Mouse (Mus musculus): ENCODE measurements at regions not wholly inside any gene's neighbourhood (a gene's known extent, or its start where the extent isn't known, plus 50 kb on each side); places are given as distances from the start of the nearest gene placed in this dataset.

GRCm38 (mm10) chr7:95699506-95699905, 471.5 kb upstream of the Tenm4 start:
- no peaks in the 10 kb centered on the region for H3K27me3 ChIP-seq
- H3K9me3 ChIP-seq = no peaks in the 10 kb centered on the region
- 50% methylated on average over 9 of the region's 9 CpGs for WGBS
- no peaks in the 10 kb centered on the region; the same call in none of the 2 replicates for H3K4me1 ChIP-seq (replicated peaks)
- no peak overlapping the region for H3K4me2 ChIP-seq
- H3K4me3 ChIP-seq = no peak overlapping the region
- H3K27ac ChIP-seq (replicated peaks) = no peak overlapping the region
- H3K36me3 ChIP-seq = no peaks in the 10 kb centered on the region
- no peak for ATAC-seq (ENCODE audit: low read depth)
- H3K9ac ChIP-seq = no peak overlapping the region

- ATAC-seq (ENCODE audit: low read depth) = no peak
- H3K36me3 ChIP-seq = no peaks in the 10 kb centered on the region
- no peak overlapping the region for H3K4me2 ChIP-seq
- H3K4me3 ChIP-seq = no peak overlapping the region
- H3K4me1 ChIP-seq (replicated peaks) = no peaks in the 10 kb centered on the region
- 80% methylated on average over 7 of the region's 7 CpGs for WGBS
- H3K9me3 ChIP-seq = no peaks in the 10 kb centered on the region
- H3K27me3 ChIP-seq = no peaks in the 10 kb centered on the region
- no peak overlapping the region for H3K9ac ChIP-seq
- no peak overlapping the region for H3K27ac ChIP-seq (replicated peaks)
Measured at GRCm38 (mm10) chr7:95710088-95710487, 461.0 kb upstream of the Tenm4 start.

- H3K36me3 ChIP-seq = no peaks in the 10 kb centered on the region
- no peaks in the 10 kb centered on the region for H3K27me3 ChIP-seq
- H3K4me2 ChIP-seq = no peak overlapping the region
- H3K9ac ChIP-seq = no peak overlapping the region
- no peak for ATAC-seq (ENCODE audit: low read depth)
- no peaks in the 10 kb centered on the region for H3K4me1 ChIP-seq (replicated peaks)
- H3K4me3 ChIP-seq = no peak overlapping the region
- H3K9me3 ChIP-seq = no peaks in the 10 kb centered on the region
- no peak overlapping the region for H3K27ac ChIP-seq (replicated peaks)
Measured at GRCm38 (mm10) chr7:95720083-95720482, 451.0 kb upstream of the Tenm4 start.

GRCm38 (mm10) chr7:95725716-95726487, 445.1 kb upstream of the Tenm4 start:
- Histone ChIP-seq H3K9me3 (no peaks in the 10 kb centered on the region), H3K4me1 (replicated peaks) (no peaks in the 10 kb centered on the region), H3K4me2 (no peak overlapping the region), H3K27ac (replicated peaks) (no peak overlapping the region), H3K9ac (no peak overlapping the region), H3K36me3 (no peaks in the 10 kb centered on the region), H3K4me3 (no peak overlapping the region), H3K27me3 (no peaks in the 10 kb centered on the region)
- WGBS = 58% methylated on average over 2 of the region's 2 CpGs
- no peak for ATAC-seq (ENCODE audit: low read depth)

- ATAC-seq (ENCODE audit: low read depth) = no peak
- H3K4me2 ChIP-seq = no peak overlapping the region
- 79% methylated on average over 1 of the region's 1 CpGs for WGBS
Measured at GRCm38 (mm10) chr7:95733807-95734206, 437.2 kb upstream of the Tenm4 start.

GRCm38 (mm10) chr7:95734587-95734986, 436.5 kb upstream of the Tenm4 start:
- no peak for ATAC-seq (ENCODE audit: low read depth)
- Histone ChIP-seq H3K27me3 (no peaks in the 10 kb centered on the region), H3K4me1 (replicated peaks) (no peaks in the 10 kb centered on the region), H3K27ac (replicated peaks) (no peak overlapping the region), H3K9me3 (no peaks in the 10 kb centered on the region), H3K4me3 (no peak overlapping the region), H3K4me2 (no peak overlapping the region), H3K36me3 (no peaks in the 10 kb centered on the region), H3K9ac (no peak overlapping the region)
- 33% methylated on average over 5 of the region's 5 CpGs for WGBS

More at GRCm38 (mm10) chr7:95733807-95734206, 437.2 kb upstream of the Tenm4 start:
- H3K4me1 ChIP-seq (replicated peaks) = no peaks in the 10 kb centered on the region
- no peaks in the 10 kb centered on the region for H3K36me3 ChIP-seq
- no peaks in the 10 kb centered on the region for H3K27me3 ChIP-seq
- no peak overlapping the region for H3K27ac ChIP-seq (replicated peaks)
- H3K9ac ChIP-seq = no peak overlapping the region
- no peaks in the 10 kb centered on the region for H3K9me3 ChIP-seq
- H3K4me3 ChIP-seq = no peak overlapping the region

- H3K4me2 ChIP-seq = no peak overlapping the region
- H3K4me3 ChIP-seq = no peak overlapping the region
- no peak overlapping the region for H3K9ac ChIP-seq
- no peak overlapping the region for H3K27ac ChIP-seq (replicated peaks)
- H3K27me3 ChIP-seq = no peaks in the 10 kb centered on the region
- ATAC-seq (ENCODE audit: low read depth) = no peak
- H3K36me3 ChIP-seq = no peaks in the 10 kb centered on the region
- H3K4me1 ChIP-seq (replicated peaks) = no peaks in the 10 kb centered on the region
- H3K9me3 ChIP-seq = no peaks in the 10 kb centered on the region
Measured at GRCm38 (mm10) chr7:95736716-95737115, 434.3 kb upstream of the Tenm4 start.

GRCm38 (mm10) chr7:95738725-95739245, 432.3 kb upstream of the Tenm4 start:
- H3K27ac ChIP-seq (replicated peaks) = no peak overlapping the region
- 64% methylated on average over 2 of the region's 2 CpGs for whole genome bisulfite sequencing
- H3K4me3 ChIP-seq = no peak overlapping the region
- no peaks in the 10 kb centered on the region for H3K27me3 ChIP-seq
- no peaks in the 10 kb centered on the region for H3K9me3 ChIP-seq
- no peak overlapping the region for H3K4me2 ChIP-seq
- no peak for ATAC-seq (ENCODE audit: low read depth)
- H3K4me1 ChIP-seq (replicated peaks) = no peaks in the 10 kb centered on the region
- H3K9ac ChIP-seq = no peak overlapping the region
- H3K36me3 ChIP-seq = no peaks in the 10 kb centered on the region

- Histone ChIP-seq H3K4me2 (no peak overlapping the region), H3K27me3 (no peaks in the 10 kb centered on the region), H3K9me3 (no peaks in the 10 kb centered on the region), H3K9ac (no peak overlapping the region), H3K4me3 (no peak overlapping the region), H3K36me3 (no peaks in the 10 kb centered on the region), H3K27ac (replicated peaks) (no peak overlapping the region), H3K4me1 (replicated peaks) (no peaks in the 10 kb centered on the region)
- ATAC-seq (ENCODE audit: low read depth) = no peak
- 89% methylated on average over 5 of the region's 5 CpGs for WGBS
Measured at GRCm38 (mm10) chr7:95739779-95740178, 431.3 kb upstream of the Tenm4 start.

- no peak for ATAC-seq (ENCODE audit: low read depth)
- H3K27ac ChIP-seq (replicated peaks) = no peak overlapping the region
- WGBS = 89% methylated on average over 2 of the region's 2 CpGs
- 0 out of 2 replicates have a peak, but pooled peaks cover 4% of the 10 kb centered on the region for H3K4me1 ChIP-seq (replicated peaks)
- H3K36me3 ChIP-seq = no peaks in the 10 kb centered on the region
- no peak overlapping the region for H3K4me2 ChIP-seq
- H3K4me3 ChIP-seq = no peak overlapping the region
- no peak overlapping the region for H3K9ac ChIP-seq
- no peaks in the 10 kb centered on the region for H3K9me3 ChIP-seq
- no peaks in the 10 kb centered on the region for H3K27me3 ChIP-seq
Measured at GRCm38 (mm10) chr7:95758375-95758774, 412.7 kb upstream of the Tenm4 start.

GRCm38 (mm10) chr7:95760945-95761661, 409.9 kb upstream of the Tenm4 start:
- Histone ChIP-seq H3K4me1 (replicated peaks) (0 out of 2 replicates have a peak, but pooled peaks cover 4% of the 10 kb centered on the region), H3K36me3 (no peaks in the 10 kb centered on the region), H3K9me3 (no peaks in the 10 kb centered on the region), H3K4me3 (no peak overlapping the region), H3K27me3 (no peaks in the 10 kb centered on the region), H3K27ac (replicated peaks) (no peak overlapping the region), H3K4me2 (no peak overlapping the region), H3K9ac (no peak overlapping the region)
- 40% methylated on average over 12 of the region's 12 CpGs for WGBS
- no peak for ATAC-seq (ENCODE audit: low read depth)

GRCm38 (mm10) chr7:95766356-95767150, 404.5 kb upstream of the Tenm4 start:
- H3K4me2 ChIP-seq = no peak overlapping the region
- no peaks in the 10 kb centered on the region for H3K9me3 ChIP-seq
- H3K4me3 ChIP-seq = no peak overlapping the region
- no peak overlapping the region for H3K9ac ChIP-seq
- H3K36me3 ChIP-seq = no peaks in the 10 kb centered on the region
- ATAC-seq (ENCODE audit: low read depth) = no peak
- no peaks in the 10 kb centered on the region for H3K27me3 ChIP-seq
- no peaks in the 10 kb centered on the region for H3K4me1 ChIP-seq (replicated peaks)
- 87% methylated on average over 6 of the region's 6 CpGs for WGBS
- H3K27ac ChIP-seq (replicated peaks) = no peak overlapping the region
